Mouse (Mus musculus): ENCODE data around the gene Tanc1. TPM values are rescaled to one million over a fixed set of nuclear protein-coding genes. Genes with fewer than 3 reads are reported as not detected.
A peak's percentile ranks its signal among the peaks of the same experiment; 100 is the strongest.

Tanc1 gene
- total and polyA plus RNA-seq, 2 experiments from 2014 or later: 2.7 to 7.3 TPM

GRCm38 (mm10) chr2:59788704-59789500 lies 177.1 kb downstream of the Tanc1 start:
- Histone ChIP-seq H3K9ac (replicated peaks; ENCODE audit: low read length, poor library complexity, severe bottlenecking) (no peak overlapping the region), H3K4me2 (ENCODE audit: low read depth, low read length, poor library complexity, severe bottlenecking) (no peak overlapping the region), H3K27me3 (ENCODE audit: insufficient read depth, low read length) (no peaks in the 10 kb centered on the region), H3K4me1 (ENCODE audit: insufficient read depth, low read length) (no peaks in the 10 kb centered on the region), H3K27ac (ENCODE audit: low read depth, low read length) (no peak overlapping the region), H3K9me3 (ENCODE audit: low read length) (no peaks in the 10 kb centered on the region), H3K36me3 (ENCODE audit: insufficient read depth, low read length) (no peaks in the 10 kb centered on the region), H3K4me3 (ENCODE audit: low read depth, low read length) (no peak overlapping the region)
- ATAC-seq (ENCODE audit: low FRiP score): no peak
- WGBS: 42% methylated on average over 7 of the region's 7 CpGs
- TF ChIP-seq CTCF (IDR thresholded peaks at IDR 0.05): no peak
- DNase-seq (ENCODE audit: low spot score): no peak

GRCm38 (mm10) chr2:59791596-59791995 lies 179.8 kb downstream of the Tanc1 start:
- no peaks in the 10 kb centered on the region for H3K27me3 ChIP-seq (ENCODE audit: insufficient read depth, low read length)
- no peak for TF ChIP-seq CTCF (IDR thresholded peaks at IDR 0.05)

GRCm38 (mm10) chr2:59793337-59793736 lies 181.5 kb downstream of the Tanc1 start:
- Histone ChIP-seq H3K27ac (ENCODE audit: low read depth, low read length) (no peak overlapping the region), H3K9ac (replicated peaks; ENCODE audit: low read length, poor library complexity, severe bottlenecking) (no peak overlapping the region), H3K4me1 (ENCODE audit: insufficient read depth, low read length) (no peaks in the 10 kb centered on the region), H3K4me2 (ENCODE audit: low read depth, low read length, poor library complexity, severe bottlenecking) (no peak overlapping the region), H3K9me3 (ENCODE audit: low read length) (no peaks in the 10 kb centered on the region), H3K4me3 (ENCODE audit: low read depth, low read length) (no peak overlapping the region), H3K27me3 (ENCODE audit: insufficient read depth, low read length) (no peaks in the 10 kb centered on the region), H3K36me3 (ENCODE audit: insufficient read depth, low read length) (no peaks in the 10 kb centered on the region)
- ATAC-seq (ENCODE audit: low FRiP score) (no peak), DNase-seq (ENCODE audit: low spot score) (no peak)
- 82% methylated on average over 9 of the region's 9 CpGs for WGBS
- TF ChIP-seq CTCF (IDR thresholded peaks at IDR 0.05): no peak

More at GRCm38 (mm10) chr2:59791596-59791995, 179.8 kb downstream of the Tanc1 start:
- Histone ChIP-seq H3K9ac (replicated peaks; ENCODE audit: low read length, poor library complexity, severe bottlenecking) (no peak overlapping the region), H3K27ac (ENCODE audit: low read depth, low read length) (no peak overlapping the region), H3K4me2 (ENCODE audit: low read depth, low read length, poor library complexity, severe bottlenecking) (no peak overlapping the region), H3K9me3 (ENCODE audit: low read length) (no peaks in the 10 kb centered on the region), H3K4me1 (ENCODE audit: insufficient read depth, low read length) (no peaks in the 10 kb centered on the region), H3K36me3 (ENCODE audit: insufficient read depth, low read length) (no peaks in the 10 kb centered on the region), H3K4me3 (ENCODE audit: low read depth, low read length) (no peak overlapping the region)
- ATAC-seq (ENCODE audit: low FRiP score) (no peak), DNase-seq (ENCODE audit: low spot score) (no peak)
- 80% methylated on average over 8 of the region's 8 CpGs for WGBS

GRCm38 (mm10) chr2:59794838-59795237 lies 183.0 kb downstream of the Tanc1 start:
- 79% methylated on average over 6 of the region's 6 CpGs for WGBS
- Histone ChIP-seq H3K36me3 (ENCODE audit: insufficient read depth, low read length) (no peaks in the 10 kb centered on the region), H3K9ac (replicated peaks; ENCODE audit: low read length, poor library complexity, severe bottlenecking) (no peak overlapping the region), H3K9me3 (ENCODE audit: low read length) (no peaks in the 10 kb centered on the region), H3K27ac (ENCODE audit: low read depth, low read length) (no peak overlapping the region), H3K27me3 (ENCODE audit: insufficient read depth, low read length) (no peaks in the 10 kb centered on the region), H3K4me1 (ENCODE audit: insufficient read depth, low read length) (no peaks in the 10 kb centered on the region), H3K4me3 (ENCODE audit: low read depth, low read length) (no peak overlapping the region), H3K4me2 (ENCODE audit: low read depth, low read length, poor library complexity, severe bottlenecking) (no peak overlapping the region)
- TF ChIP-seq CTCF (IDR thresholded peaks at IDR 0.05): no peak
- ATAC-seq (ENCODE audit: low FRiP score) (no peak; the same call in 1 of the 2 replicates), DNase-seq (ENCODE audit: low spot score) (peak; percentile 78)

- Histone ChIP-seq H3K27ac (ENCODE audit: low read depth, low read length) (no peak overlapping the region), H3K9me3 (ENCODE audit: low read length) (no peaks in the 10 kb centered on the region), H3K4me2 (ENCODE audit: low read depth, low read length, poor library complexity, severe bottlenecking) (no peak overlapping the region), H3K9ac (replicated peaks; ENCODE audit: low read length, poor library complexity, severe bottlenecking) (no peak overlapping the region), H3K36me3 (ENCODE audit: insufficient read depth, low read length) (no peaks in the 10 kb centered on the region), H3K4me1 (ENCODE audit: insufficient read depth, low read length) (no peaks in the 10 kb centered on the region), H3K4me3 (ENCODE audit: low read depth, low read length) (no peak overlapping the region), H3K27me3 (ENCODE audit: insufficient read depth, low read length) (no peaks in the 10 kb centered on the region)
- DNase-seq (ENCODE audit: low spot score) (no peak), ATAC-seq (ENCODE audit: low FRiP score) (no peak)
- WGBS: 32% methylated on average over 16 of the region's 16 CpGs
- no peak for TF ChIP-seq CTCF (IDR thresholded peaks at IDR 0.05)
These were observed 187.2 kb downstream of the Tanc1 start for GRCm38 (mm10) chr2:59798934-59799532.

GRCm38 (mm10) chr2:59799572-59799971 lies 187.7 kb downstream of the Tanc1 start:
- no peak for TF ChIP-seq CTCF (IDR thresholded peaks at IDR 0.05)

More at GRCm38 (mm10) chr2:59799572-59799971, 187.7 kb downstream of the Tanc1 start:
- no peak overlapping the region for H3K9ac ChIP-seq (replicated peaks; ENCODE audit: low read length, poor library complexity, severe bottlenecking)
- no peak overlapping the region for H3K4me3 ChIP-seq (ENCODE audit: low read depth, low read length)
- no peaks in the 10 kb centered on the region for H3K27me3 ChIP-seq (ENCODE audit: insufficient read depth, low read length)
- no peaks in the 10 kb centered on the region for H3K4me1 ChIP-seq (ENCODE audit: insufficient read depth, low read length)
- 55% methylated on average over 14 of the region's 14 CpGs for WGBS
- H3K27ac ChIP-seq (ENCODE audit: low read depth, low read length): no peak overlapping the region
- DNase-seq (ENCODE audit: low spot score): no peak
- no peak overlapping the region for H3K4me2 ChIP-seq (ENCODE audit: low read depth, low read length, poor library complexity, severe bottlenecking)
- no peak for ATAC-seq (ENCODE audit: low FRiP score)
- no peaks in the 10 kb centered on the region for H3K9me3 ChIP-seq (ENCODE audit: low read length)
- H3K36me3 ChIP-seq (ENCODE audit: insufficient read depth, low read length): no peaks in the 10 kb centered on the region

All from midbrain, postnatal 0 days (tissue).